Mouse (Mus musculus) bone marrow, adult 2 months (tissue): ENCODE results near the gene Pde5a. TPM values are rescaled to one million over a fixed set of nuclear protein-coding genes. Genes with fewer than 3 reads are reported as not detected.

Experiments
- H3K27ac ChIP-seq: fragments of 200-500 bp; 2 replicates; pipeline ENCODE4 v1.5.1; 2012; ENCODE audit warnings: low read depth, mild to moderate bottlenecking, control low read depth, inconsistent platforms, low read length; ENCODE audit not compliant: control insufficient read depth, poor library complexity, insufficient read depth
- H3K4me1 ChIP-seq: fragments of 200-500 bp; 2 replicates; pipeline ENCODE4 v1.6.1; 2011; ENCODE audit warnings: low read length; ENCODE audit not compliant: control insufficient read depth, insufficient read depth
- H3K4me3 ChIP-seq: fragments of 200-500 bp; replicated peaks from 2 replicates; pipeline ENCODE3; 2011; ENCODE audit warnings: mild to moderate bottlenecking, low read depth, low read length, control low read depth; ENCODE audit not compliant: control insufficient read depth
- CTCF ChIP-seq: fragments of 200-500 bp; IDR thresholded peaks from 2 replicates; pipeline ENCODE4 v1.5.1; 2011; ENCODE audit warnings: low read length, control low read depth; ENCODE audit not compliant: control insufficient read depth, insufficient read depth
- POLR2A ChIP-seq: fragments of 200-500 bp; IDR thresholded peaks from 2 replicates; pipeline ENCODE4 v1.6.1; 2011; ENCODE audit warnings: low read depth, mild to moderate bottlenecking, control low read depth, low read length, borderline replicate concordance; ENCODE audit not compliant: control insufficient read depth
- WGBS: fragments of 180-500 bp; shearing (Covaris S2); methylation state at CpG from one replicate; pipeline ENCODE4 v1.1.7; 2018; 5-methylcytosine and 5-hydroxymethylcytosine counted together
- polyA plus RNA-seq: library from polyadenylated mRNA; stranded (reverse); fragments of >200 nt; gene quantifications from 2 replicates; pipeline ENCODE4 v1.2.4, GENCODE M21; 2011; ENCODE audit warnings: low replicate concordance; ENCODE audit not compliant: missing spikeins, insufficient read depth, insufficient read length

Pde5a gene
- polyA plus RNA-seq, 1 experiment: 13.3 TPM

DNA sequence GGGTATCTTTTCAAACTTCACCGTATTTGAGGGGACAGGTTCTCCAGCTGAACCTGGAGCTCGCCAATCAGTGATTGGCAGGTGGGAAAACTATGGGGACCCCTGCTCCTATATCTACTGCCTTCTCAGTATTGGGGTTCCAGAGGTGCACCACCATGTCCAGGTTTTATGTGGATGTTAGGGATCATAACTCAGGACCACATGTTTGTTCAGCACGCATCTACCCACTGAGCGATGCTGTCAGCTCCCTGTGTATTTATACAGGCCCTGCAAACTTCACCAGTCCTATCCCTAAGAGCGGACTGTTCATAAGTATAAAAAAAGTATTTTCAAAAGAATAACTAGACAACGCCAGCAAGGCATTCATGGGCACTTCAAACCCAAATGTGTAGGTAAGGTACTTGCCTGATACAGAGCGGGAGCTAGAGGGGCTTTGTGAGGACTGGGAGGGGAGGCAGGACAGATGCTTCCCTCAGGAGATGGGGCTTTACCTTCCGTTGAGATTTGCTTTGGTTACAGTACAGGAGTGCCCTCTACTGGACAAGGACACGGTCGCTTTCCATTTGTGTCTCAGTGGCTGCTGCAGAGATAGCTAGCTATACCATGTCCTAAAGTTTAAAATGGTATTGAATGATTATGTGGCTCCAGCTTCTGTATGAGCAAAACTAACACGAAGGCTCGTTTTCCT, 175.1 kb downstream of the Pde5a start:
- no peak overlapping the region for H3K27ac ChIP-seq
- H3K4me1 ChIP-seq: no peaks in the 10 kb centered on the region; the same call in 1 of the 2 replicates
- TF ChIP-seq CTCF (peak; percentile 43), POLR2A (no peak)
- no peak overlapping the region for H3K4me3 ChIP-seq
- WGBS: 43% methylated on average over 12 of the region's 12 CpGs

DNA sequence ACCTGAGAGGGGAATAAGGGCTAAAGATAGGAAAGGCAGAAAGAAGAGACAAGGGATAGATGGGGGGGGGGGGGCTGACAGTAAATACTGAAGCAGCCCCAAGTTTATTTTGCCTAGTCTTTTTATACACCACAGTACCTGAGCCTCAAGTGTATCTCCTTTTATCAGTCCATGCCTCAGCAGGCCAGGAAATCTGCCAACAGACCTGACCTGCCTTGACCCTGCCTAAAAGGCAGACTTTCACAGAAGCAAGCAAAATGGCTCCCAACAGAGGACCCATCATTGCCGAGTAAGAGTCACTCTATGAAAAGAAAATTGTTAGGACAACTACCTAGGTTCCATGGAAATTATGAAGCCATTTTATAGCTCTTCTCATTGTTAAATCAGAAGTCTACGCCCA, 179.1 kb downstream of the Pde5a start:
- 85% methylated on average over 2 of the region's 2 CpGs for WGBS
- Histone ChIP-seq H3K4me1 (no peaks in the 10 kb centered on the region; the same call in 1 of the 2 replicates), H3K27ac (no peak overlapping the region), H3K4me3 (no peak overlapping the region)
- TF ChIP-seq CTCF (no peak), POLR2A (no peak)

Other genes starting within 250 kb of the Pde5a start
- gene Fnbp1l, start 109.2 kb upstream of the Pde5a start, polyA plus RNA-seq: 2.4 and 6.2 TPM in 2 replicates
- not detected in 2 replicates for gene Fabp2, start 166.1 kb downstream of the Pde5a start, polyA plus RNA-seq
- gene Gm10959, start 190.4 kb downstream of the Pde5a start, polyA plus RNA-seq: not detected in 2 replicates
- 61.0 and 71.2 TPM in 2 replicates for gene 1810037I17Rik, start 195.3 kb downstream of the Pde5a start, polyA plus RNA-seq